Mouse (Mus musculus) gastrocnemius, postnatal 36 days (tissue): ENCODE measurements around the gene Fhod1. TPM values are rescaled to one million over a fixed set of nuclear protein-coding genes. Genes with fewer than 3 reads are reported as not detected.

ENCODE experiments used
- DNase-seq, 2 experiments: peaks; one replicate each; pipeline ENCODE4 v3.0.0; 2022
- intact Hi-C: fragments of 180-260 bp; cut with DNase I; formaldehyde crosslinking; loops from one replicate; pipeline ENCODE4 v1.15.1; 2025
- total RNA-seq, 2 experiments: library from RNA; stranded (reverse); gene quantifications; 2 replicates each; pipeline ENCODE4 v1.2.3; 2021

Fhod1 gene
- total RNA-seq, 2 experiments from 2014 or later = 22.0 to 32.0 TPM

GRCm38 (mm10) chr8:105323183-105323582 is 24.6 kb downstream of the Fhod1 start:
- intact Hi-C loops = no loop called here
- no peak for DNase-seq

GRCm38 (mm10) chr8:105318662-105319190 is 29.0 kb downstream of the Fhod1 start:
- DNase-seq = no peak
- intact Hi-C loops = no loop called here

GRCm38 (mm10) chr8:105317941-105318340 is 29.8 kb downstream of the Fhod1 start:
- intact Hi-C loops = no loop called here
- DNase-seq = no peak

- intact Hi-C loops = no loop called here
- DNase-seq = no peak
These were observed 32.5 kb downstream of the Fhod1 start for GRCm38 (mm10) chr8:105315073-105315769.

GRCm38 (mm10) chr8:105313622-105314402 is 33.9 kb downstream of the Fhod1 start:
- intact Hi-C loops = no loop called here
- no peak for DNase-seq

GRCm38 (mm10) chr8:105312891-105313481 is 34.8 kb downstream of the Fhod1 start:
- intact Hi-C loops = no loop called here
- no peak for DNase-seq

GRCm38 (mm10) chr8:105311718-105312117 is 36.0 kb downstream of the Fhod1 start:
- intact Hi-C loops = no loop called here
- no peak for DNase-seq

GRCm38 (mm10) chr8:105310118-105310517 is 37.6 kb downstream of the Fhod1 start:
- intact Hi-C loops = no loop called here

GRCm38 (mm10) chr8:105309142-105309847 is 38.5 kb downstream of the Fhod1 start:
- intact Hi-C loops = no loop called here

More at GRCm38 (mm10) chr8:105310118-105310517, 37.6 kb downstream of the Fhod1 start:
- no peak for DNase-seq

GRCm38 (mm10) chr8:105308428-105308827 is 39.3 kb downstream of the Fhod1 start:
- intact Hi-C loops = no loop called here
- DNase-seq = no peak

More at GRCm38 (mm10) chr8:105309142-105309847, 38.5 kb downstream of the Fhod1 start:
- no peak for DNase-seq

- DNase-seq = no peak
- intact Hi-C loops = no loop called here
These were observed 40.1 kb downstream of the Fhod1 start for GRCm38 (mm10) chr8:105307670-105308069.

GRCm38 (mm10) chr8:105306146-105306691 is 41.5 kb downstream of the Fhod1 start:
- no peak for DNase-seq
- intact Hi-C loops = no loop called here

- intact Hi-C loops = no loop called here
- no peak for DNase-seq
These were observed 42.3 kb downstream of the Fhod1 start, which contains the start of gene Elmo3 for GRCm38 (mm10) chr8:105305211-105306145. TSS of gene Elmo3 (plus strand) at chr8:105305601.

GRCm38 (mm10) chr8:105304325-105305210 is 43.2 kb downstream of the Fhod1 start:
- intact Hi-C loops = no loop called here
- DNase-seq = no peak

- intact Hi-C loops = no loop called here
These were observed 43.9 kb downstream of the Fhod1 start for GRCm38 (mm10) chr8:105303874-105304273.

GRCm38 (mm10) chr8:105303396-105303795 is 44.4 kb downstream of the Fhod1 start:
- no peak for DNase-seq
- intact Hi-C loops = no loop called here

More at GRCm38 (mm10) chr8:105303874-105304273, 43.9 kb downstream of the Fhod1 start:
- DNase-seq = no peak

- DNase-seq = no peak
- intact Hi-C loops = no loop called here
These were observed 47.8 kb downstream of the Fhod1 start for GRCm38 (mm10) chr8:105299962-105300361.
